Mouse (Mus musculus): ENCODE measurements around the gene Cep131. TPM values are rescaled to one million over a fixed set of nuclear protein-coding genes. Genes with fewer than 3 reads are reported as not detected.
A peak's percentile ranks its signal among the peaks of the same experiment; 100 is the strongest.

The Cep131 gene
- polyA plus RNA-seq (2015; fragmentation: Nextera tagmentation; extraction: Ambion mirVana) = 30.3 and 31.3 TPM in 2 replicates

DNA sequence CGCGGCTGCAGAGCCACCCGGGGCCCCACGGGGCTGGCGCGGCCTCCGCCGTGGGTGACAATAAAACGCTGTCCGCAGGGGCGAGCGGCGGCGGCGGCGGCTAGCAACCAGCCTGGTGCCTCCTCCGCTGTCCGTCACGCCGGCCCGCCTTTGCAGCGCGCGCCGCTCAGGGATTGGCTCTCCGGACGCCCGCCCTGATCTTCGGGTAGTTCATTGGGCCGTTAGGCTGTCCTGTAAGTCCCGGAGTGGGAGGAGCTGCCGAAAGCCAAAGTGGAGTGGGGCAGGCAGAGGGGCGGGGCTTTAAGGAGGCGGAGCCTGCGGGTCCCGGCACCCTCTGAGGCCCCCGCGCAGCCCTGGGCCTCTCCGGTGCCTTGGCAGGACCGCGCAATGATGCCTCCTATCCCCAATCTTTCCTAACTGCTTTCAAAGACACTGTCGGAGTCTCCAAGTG lies at the start of gene Cep131:
Gene Cep131, minus strand, starts transcription at position 126 of the 451 bp plus-strand sequence.
- H3K9me3 ChIP-seq = no peaks in the 10 kb centered on the region

DNA sequence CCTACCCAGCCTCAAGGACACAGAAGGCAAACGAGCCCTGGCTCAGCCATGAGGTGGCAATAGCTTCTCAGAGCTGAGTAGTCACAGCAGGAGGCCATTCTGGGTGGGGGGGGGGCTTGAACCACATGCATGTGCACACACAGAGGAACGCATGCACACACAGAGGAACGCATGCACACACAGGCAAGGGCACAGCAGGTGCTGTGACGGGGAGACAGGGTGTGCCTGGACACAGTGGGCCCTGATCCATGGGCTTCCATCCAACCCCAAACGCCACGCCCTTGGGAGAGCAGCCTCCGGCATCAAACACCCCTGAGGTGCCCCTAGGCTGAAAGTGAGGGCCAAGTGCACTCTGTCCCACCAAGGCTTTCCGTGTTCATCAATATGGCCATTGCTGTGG lies 49.6 kb upstream of the Cep131 start:
- Histone ChIP-seq H3K9ac (no peak overlapping the region), H3K27ac (no peak overlapping the region), H3K9me3 (no peaks in the 10 kb centered on the region), H3K4me2 (no peak overlapping the region), H3K4me1 (peaks cover 11% of the 10 kb centered on the region), H3K36me3 (peaks cover 71% of the 10 kb centered on the region), H3K27me3 (no peaks in the 10 kb centered on the region), H3K4me3 (no peak overlapping the region)
- WGBS = 82% methylated on average over 8 of the region's 8 CpGs
- no peak for ATAC-seq (ENCODE audit: insufficient number of reproducible peaks, insufficient read depth, low FRiP score, low TSS enrichment, low read depth)

More for the DNA sequence above, at the start of gene Cep131:
- Histone ChIP-seq H3K4me1 (peaks cover 17% of the 10 kb centered on the region), H3K4me2 (peak within 1 kb of the TSS; percentile 97), H3K36me3 (peaks cover 39% of the 10 kb centered on the region), H3K4me3 (peak within 1 kb of the TSS; percentile 94), H3K27ac (peak within 1 kb of the TSS; percentile 78), H3K9ac (peak within 1 kb of the TSS; percentile 94), H3K27me3 (no peaks in the 10 kb centered on the region)
- peak; percentile 98 for ATAC-seq (ENCODE audit: insufficient number of reproducible peaks, insufficient read depth, low FRiP score, low TSS enrichment, low read depth)
- WGBS = under 1% methylated on average over 41 of the region's 42 CpGs

DNA sequence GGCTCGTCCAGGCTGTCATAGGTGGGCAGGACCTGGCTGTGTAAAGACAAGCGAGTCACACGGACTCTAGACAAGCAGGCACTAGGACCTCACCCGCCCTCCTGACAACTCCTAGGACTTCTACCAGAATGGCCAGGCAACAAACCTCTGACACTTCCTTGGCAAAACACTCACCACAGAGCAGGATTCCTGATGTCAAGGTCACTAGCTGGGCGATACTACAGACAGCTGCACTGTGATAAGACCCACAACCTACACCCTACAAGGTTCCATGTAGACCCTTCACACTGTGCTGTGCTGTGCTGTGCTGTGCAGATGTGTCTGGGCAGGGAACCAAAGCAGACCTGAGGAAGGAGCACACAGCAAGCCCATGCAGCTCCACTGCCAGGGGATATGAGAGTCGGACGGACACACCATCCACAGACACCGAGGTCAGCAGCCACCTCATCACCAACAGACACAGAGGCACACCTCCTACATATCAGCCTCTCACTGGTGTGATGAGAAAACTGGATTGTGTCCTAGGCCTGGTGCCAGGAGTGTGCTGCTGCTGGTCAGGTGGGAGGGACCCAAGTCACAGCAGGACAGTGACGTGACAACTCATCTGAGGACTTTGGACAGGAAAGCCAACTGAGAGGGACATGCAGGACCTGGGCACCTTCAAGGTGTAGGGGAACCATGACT lies 48.4 kb upstream of the Cep131 start:
- Histone ChIP-seq H3K4me1 (peaks cover 11% of the 10 kb centered on the region), H3K4me3 (no peak overlapping the region), H3K36me3 (peaks cover 76% of the 10 kb centered on the region), H3K9me3 (no peaks in the 10 kb centered on the region), H3K27me3 (no peaks in the 10 kb centered on the region), H3K9ac (no peak overlapping the region; the same call in 1 of the 2 replicates), H3K4me2 (no peak overlapping the region), H3K27ac (no peak overlapping the region)
- ATAC-seq (ENCODE audit: insufficient number of reproducible peaks, insufficient read depth, low FRiP score, low TSS enrichment, low read depth) = no peak
- WGBS = 93% methylated on average over 9 of the region's 9 CpGs

- 93% methylated on average over 5 of the region's 5 CpGs for WGBS
- Histone ChIP-seq H3K4me3 (no peak overlapping the region), H3K4me1 (peaks cover 11% of the 10 kb centered on the region), H3K9me3 (no peaks in the 10 kb centered on the region), H3K27me3 (no peaks in the 10 kb centered on the region), H3K27ac (no peak overlapping the region), H3K9ac (no peak overlapping the region), H3K4me2 (no peak overlapping the region), H3K36me3 (peaks cover 76% of the 10 kb centered on the region)
- ATAC-seq (ENCODE audit: insufficient number of reproducible peaks, insufficient read depth, low FRiP score, low TSS enrichment, low read depth) = no peak
These were observed 47.5 kb upstream of the Cep131 start for GRCm38 (mm10) chr11:120134148-120134547.

DNA sequence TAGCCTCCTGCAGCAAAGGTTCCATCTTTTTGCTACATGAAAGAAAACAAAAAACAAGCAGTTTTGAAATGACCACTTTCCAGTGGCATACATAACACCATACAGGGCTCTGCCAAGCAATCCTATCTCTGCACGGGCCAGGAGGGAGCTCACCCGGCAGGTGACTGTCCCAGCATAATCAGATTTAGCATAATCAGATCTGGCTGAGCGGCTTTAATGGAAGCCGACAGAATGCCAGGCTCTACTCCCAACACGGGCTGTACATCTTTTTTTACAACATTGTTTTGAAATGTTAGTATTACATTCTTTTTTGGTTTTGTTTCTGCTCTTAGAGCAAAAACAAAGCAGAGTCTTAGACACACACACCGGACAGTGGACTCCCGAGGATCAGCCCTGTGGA lies 42.7 kb upstream of the Cep131 start:
- H3K4me1 ChIP-seq = no peaks in the 10 kb centered on the region
- H3K4me2 ChIP-seq = no peak overlapping the region
- no peak overlapping the region for H3K4me3 ChIP-seq
- WGBS = 79% methylated on average over 7 of the region's 7 CpGs
- no peak for ATAC-seq (ENCODE audit: insufficient number of reproducible peaks, insufficient read depth, low FRiP score, low TSS enrichment, low read depth)
- no peak overlapping the region for H3K9ac ChIP-seq
- peaks cover 69% of the 10 kb centered on the region for H3K36me3 ChIP-seq
- H3K27ac ChIP-seq = no peak overlapping the region
- no peaks in the 10 kb centered on the region for H3K9me3 ChIP-seq
- H3K27me3 ChIP-seq = no peaks in the 10 kb centered on the region

- Histone ChIP-seq H3K9ac (no peak overlapping the region), H3K27me3 (no peaks in the 10 kb centered on the region), H3K27ac (no peak overlapping the region), H3K36me3 (peaks cover 61% of the 10 kb centered on the region), H3K9me3 (no peaks in the 10 kb centered on the region), H3K4me2 (no peak overlapping the region), H3K4me1 (no peaks in the 10 kb centered on the region), H3K4me3 (no peak overlapping the region)
- 84% methylated on average over 2 of the region's 2 CpGs for WGBS
- ATAC-seq (ENCODE audit: insufficient number of reproducible peaks, insufficient read depth, low FRiP score, low TSS enrichment, low read depth) = no peak
These were observed 40.2 kb upstream of the Cep131 start for GRCm38 (mm10) chr11:120126845-120127244.

DNA sequence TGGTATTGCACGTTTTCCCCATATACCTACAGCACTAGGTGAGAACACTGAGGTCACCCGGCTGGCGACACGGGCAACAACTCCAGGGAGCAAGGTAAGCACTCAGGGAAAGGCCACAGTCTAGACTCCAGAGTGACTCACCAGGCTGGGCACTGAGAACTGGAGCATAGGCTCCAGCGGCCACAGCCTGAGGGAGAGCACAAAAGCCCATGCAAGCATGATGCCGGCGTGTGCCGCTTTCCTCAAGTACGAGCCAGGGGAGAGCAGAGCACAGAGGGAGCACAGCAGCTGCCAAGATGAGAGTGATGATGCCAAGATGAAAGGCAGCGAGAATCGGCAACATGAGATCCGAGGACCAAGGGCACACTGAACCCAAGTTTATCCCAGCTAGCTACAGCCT lies 35.5 kb upstream of the Cep131 start:
- no peak overlapping the region for H3K4me2 ChIP-seq
- no peaks in the 10 kb centered on the region for H3K27me3 ChIP-seq
- no peak overlapping the region for H3K9ac ChIP-seq
- ATAC-seq (ENCODE audit: insufficient number of reproducible peaks, insufficient read depth, low FRiP score, low TSS enrichment, low read depth) = no peak
- peaks cover 54% of the 10 kb centered on the region for H3K36me3 ChIP-seq
- no peak overlapping the region for H3K4me3 ChIP-seq
- peaks cover 9% of the 10 kb centered on the region for H3K4me1 ChIP-seq
- H3K27ac ChIP-seq = no peak overlapping the region
- WGBS = 86% methylated on average over 12 of the region's 12 CpGs
- H3K9me3 ChIP-seq = no peaks in the 10 kb centered on the region

DNA sequence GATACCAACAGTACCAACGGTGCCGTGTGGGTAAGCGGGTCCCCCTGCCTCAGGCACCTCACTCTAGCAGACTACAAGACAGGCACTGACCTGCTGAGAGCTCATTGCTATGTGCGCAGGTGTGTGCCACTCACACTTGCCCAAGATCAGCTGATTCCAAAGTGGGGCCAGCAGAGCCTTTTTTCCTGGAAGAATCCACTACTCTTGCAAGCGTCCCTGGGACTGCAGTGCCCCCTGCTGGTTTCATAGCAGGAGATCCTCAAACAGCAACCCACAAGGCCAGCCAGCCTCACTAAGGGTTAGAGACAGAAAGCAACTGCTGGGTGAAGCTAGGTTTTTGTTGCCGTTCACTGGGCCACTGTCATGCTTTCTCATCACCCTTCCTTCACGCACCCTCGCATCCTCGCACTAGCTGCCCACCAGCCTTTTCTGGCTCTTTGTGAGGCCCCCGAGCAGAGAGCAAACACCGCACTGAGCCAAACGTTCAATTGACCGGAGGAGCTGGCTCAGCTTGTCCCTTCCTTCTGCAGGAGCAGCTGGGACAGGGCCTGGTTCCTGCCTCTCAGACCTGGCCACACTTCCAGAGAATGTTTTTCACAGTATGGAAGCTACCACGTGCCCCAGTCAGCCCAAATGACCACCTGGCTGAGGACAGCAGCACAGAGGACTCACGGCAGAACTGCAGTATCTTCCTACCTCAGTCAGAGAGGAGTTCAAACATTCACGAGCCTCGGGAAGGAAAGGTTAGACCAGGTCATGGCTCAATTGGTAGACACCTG lies 34.2 kb upstream of the Cep131 start:
- Histone ChIP-seq H3K9me3 (no peaks in the 10 kb centered on the region), H3K36me3 (peaks cover 59% of the 10 kb centered on the region), H3K4me3 (no peak overlapping the region), H3K4me1 (peaks cover 9% of the 10 kb centered on the region), H3K4me2 (no peak overlapping the region), H3K27me3 (no peaks in the 10 kb centered on the region), H3K27ac (0 out of 2 replicates have a peak overlapping the region, but pooled peaks have one; percentile 35), H3K9ac (no peak overlapping the region; the same call in 1 of the 2 replicates)
- WGBS = 78% methylated on average over 17 of the region's 17 CpGs
- no peak for ATAC-seq (ENCODE audit: insufficient number of reproducible peaks, insufficient read depth, low FRiP score, low TSS enrichment, low read depth)

GRCm38 (mm10) chr11:120119936-120120541 lies 33.4 kb upstream of the Cep131 start:
- H3K4me3 ChIP-seq = no peak overlapping the region
- WGBS = 66% methylated on average over 10 of the region's 10 CpGs
- no peak for ATAC-seq (ENCODE audit: insufficient number of reproducible peaks, insufficient read depth, low FRiP score, low TSS enrichment, low read depth)
- no peak overlapping the region for H3K4me2 ChIP-seq
- H3K27ac ChIP-seq = peak overlapping the region; percentile 35; the same call in 1 of the 2 replicates
- H3K4me1 ChIP-seq = peaks cover 13% of the 10 kb centered on the region
- H3K9ac ChIP-seq = peak overlapping the region; percentile 23; the same call in 1 of the 2 replicates
- no peaks in the 10 kb centered on the region for H3K27me3 ChIP-seq
- H3K36me3 ChIP-seq = peaks cover 67% of the 10 kb centered on the region
- no peaks in the 10 kb centered on the region for H3K9me3 ChIP-seq

GRCm38 (mm10) chr11:120119108-120119507 lies 32.5 kb upstream of the Cep131 start:
- Histone ChIP-seq H3K36me3 (peaks cover 72% of the 10 kb centered on the region), H3K27me3 (no peaks in the 10 kb centered on the region), H3K9ac (no peak overlapping the region), H3K4me1 (peaks cover 23% of the 10 kb centered on the region), H3K27ac (no peak overlapping the region), H3K9me3 (no peaks in the 10 kb centered on the region), H3K4me3 (no peak overlapping the region), H3K4me2 (no peak overlapping the region)
- WGBS = 92% methylated on average over 7 of the region's 7 CpGs
- ATAC-seq (ENCODE audit: insufficient number of reproducible peaks, insufficient read depth, low FRiP score, low TSS enrichment, low read depth) = no peak

GRCm38 (mm10) chr11:120117626-120118025 lies 31.0 kb upstream of the Cep131 start:
- no peak for ATAC-seq (ENCODE audit: insufficient number of reproducible peaks, insufficient read depth, low FRiP score, low TSS enrichment, low read depth)
- no peaks in the 10 kb centered on the region for H3K27me3 ChIP-seq
- H3K9me3 ChIP-seq = no peaks in the 10 kb centered on the region
- 82% methylated on average over 2 of the region's 2 CpGs for WGBS
- H3K4me2 ChIP-seq = no peak overlapping the region
- no peak overlapping the region for H3K4me3 ChIP-seq
- H3K36me3 ChIP-seq = peaks cover 67% of the 10 kb centered on the region
- H3K27ac ChIP-seq = no peak overlapping the region
- no peak overlapping the region for H3K9ac ChIP-seq
- H3K4me1 ChIP-seq = peaks cover 26% of the 10 kb centered on the region

All from embryonic facial prominence, embryonic 13.5 days (tissue).